Mouse (Mus musculus) adrenal gland, adult 2 months (tissue): ENCODE data around the gene Bsx. TPM values are rescaled to one million over a fixed set of nuclear protein-coding genes. Genes with fewer than 3 reads are reported as not detected.
A peak's percentile ranks its signal among the peaks of the same experiment; 100 is the strongest.

Experiments used
- DNase-seq: peaks from one replicate; pipeline ENCODE4 v3.0.0; 2021
- long read RNA-seq: library from polyadenylated mRNA; stranded (forward); transcript quantifications from one replicate; pipeline ENCODE4 v2.0.0, GENCODE M21; 2021
- polyA plus RNA-seq: library from polyadenylated mRNA; depleted of rRNA; stranded (reverse); fragments of >200 nt; gene quantifications from 2 replicates; pipeline ENCODE4 v1.2.3, GENCODE M21; 2012; rRNA removed
- total RNA-seq, 2 experiments: library from RNA; stranded (reverse); gene quantifications; 2 replicates each; pipeline ENCODE4 v1.2.3; 2021

Bsx gene
- total RNA-seq, result not detected
- polyA plus RNA-seq, result 0.08 TPM in 1 of 2 replicates, not detected in the other
- long read RNA-seq, result 0 reads

DNA sequence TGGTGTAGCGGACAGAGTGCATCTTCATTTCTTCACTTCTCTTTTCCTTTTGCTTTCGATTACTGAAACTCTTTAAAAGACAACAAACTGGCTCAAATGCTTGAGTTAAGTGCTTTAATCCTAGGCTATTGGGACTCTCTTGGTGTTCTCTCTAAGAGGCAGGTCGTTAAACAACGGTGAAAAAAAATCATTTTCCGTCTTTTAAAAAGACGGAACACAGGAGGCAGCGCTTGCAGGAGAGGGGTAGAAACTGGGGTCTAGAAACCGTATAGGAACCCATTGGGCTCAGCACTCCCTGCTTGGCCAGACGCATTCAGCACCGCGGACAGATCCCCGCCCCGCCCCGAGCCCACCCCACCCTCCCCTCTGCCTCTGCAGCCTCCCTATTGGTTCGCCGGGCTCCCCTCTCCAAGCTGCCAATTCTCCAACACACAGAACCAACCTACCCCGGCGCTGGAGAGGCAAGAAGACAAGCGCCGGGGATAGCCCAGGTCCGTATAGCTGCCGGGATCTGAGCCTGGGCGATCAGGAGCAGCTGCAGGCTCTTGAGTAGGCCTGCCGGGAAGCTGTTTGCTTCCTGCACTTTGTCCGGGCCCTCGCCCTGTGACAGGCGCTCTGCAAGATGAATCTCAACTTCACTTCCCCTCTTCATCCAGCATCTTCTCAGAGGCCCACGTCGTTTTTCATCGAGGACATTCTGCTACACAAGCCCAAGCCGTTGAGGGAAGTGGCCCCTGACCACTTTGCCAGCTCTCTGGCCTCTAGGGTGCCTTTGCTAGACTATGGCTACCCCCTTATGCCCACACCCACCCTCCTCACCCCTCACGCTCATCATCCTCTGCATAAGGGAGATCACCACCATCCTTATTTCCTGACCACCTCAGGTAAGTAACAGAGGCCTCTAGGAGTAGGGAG is at the start of gene Bsx:
Bsx (plus strand) TSS at position 572 of the 915 bp plus-strand sequence.
- peak; percentile 45 for DNase-seq

- no peak for DNase-seq
These were observed 48.3 kb upstream of the Bsx start for GRCm38 (mm10) chr9:40825601-40826000.

GRCm38 (mm10) chr9:40827366-40827765 is 46.6 kb upstream of the Bsx start:
- no peak for DNase-seq

DNA sequence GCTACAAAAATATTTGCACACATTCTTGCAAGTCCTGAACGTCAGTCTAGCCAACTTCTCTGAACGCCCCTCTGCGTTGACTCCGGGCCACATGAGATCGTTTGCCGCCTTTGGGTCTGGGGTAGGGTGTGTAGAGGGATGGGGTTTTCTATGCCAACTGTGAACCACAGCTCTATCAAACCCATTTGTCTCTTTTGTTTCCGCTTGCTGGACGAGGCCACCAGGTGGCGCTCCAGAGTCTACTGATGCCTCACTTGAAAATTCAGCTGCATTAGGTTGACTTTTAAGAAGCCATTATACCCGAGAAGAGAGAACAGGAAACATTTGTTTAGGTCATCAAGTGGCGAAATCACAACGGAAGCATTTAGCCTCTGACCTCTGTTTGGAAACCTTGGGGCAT is 39.4 kb upstream of the Bsx start:
- peak; percentile 60 for DNase-seq

GRCm38 (mm10) chr9:40836681-40837080 is 37.2 kb upstream of the Bsx start:
- no peak for DNase-seq

GRCm38 (mm10) chr9:40839662-40840061 is 34.3 kb upstream of the Bsx start:
- DNase-seq, result no peak

DNA sequence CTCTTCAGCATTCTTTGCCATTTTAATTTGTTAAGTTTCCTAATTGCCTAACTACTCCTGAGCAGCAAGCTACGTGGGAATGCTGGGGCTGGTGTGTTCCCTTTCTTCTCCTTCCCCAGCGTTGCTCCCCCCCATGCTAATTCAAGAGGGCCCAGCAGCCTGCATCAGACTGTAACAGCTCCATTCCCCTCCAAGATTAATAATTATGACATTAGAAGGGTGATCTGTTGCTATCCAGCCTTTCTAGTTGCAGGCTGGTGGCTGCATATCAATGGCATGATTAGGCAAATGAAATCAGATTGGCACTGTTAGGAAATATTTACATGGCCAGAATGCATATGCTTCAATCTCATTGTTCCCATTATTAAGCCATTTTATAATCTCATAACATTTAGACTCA is 22.4 kb upstream of the Bsx start:
- no peak for DNase-seq

DNA sequence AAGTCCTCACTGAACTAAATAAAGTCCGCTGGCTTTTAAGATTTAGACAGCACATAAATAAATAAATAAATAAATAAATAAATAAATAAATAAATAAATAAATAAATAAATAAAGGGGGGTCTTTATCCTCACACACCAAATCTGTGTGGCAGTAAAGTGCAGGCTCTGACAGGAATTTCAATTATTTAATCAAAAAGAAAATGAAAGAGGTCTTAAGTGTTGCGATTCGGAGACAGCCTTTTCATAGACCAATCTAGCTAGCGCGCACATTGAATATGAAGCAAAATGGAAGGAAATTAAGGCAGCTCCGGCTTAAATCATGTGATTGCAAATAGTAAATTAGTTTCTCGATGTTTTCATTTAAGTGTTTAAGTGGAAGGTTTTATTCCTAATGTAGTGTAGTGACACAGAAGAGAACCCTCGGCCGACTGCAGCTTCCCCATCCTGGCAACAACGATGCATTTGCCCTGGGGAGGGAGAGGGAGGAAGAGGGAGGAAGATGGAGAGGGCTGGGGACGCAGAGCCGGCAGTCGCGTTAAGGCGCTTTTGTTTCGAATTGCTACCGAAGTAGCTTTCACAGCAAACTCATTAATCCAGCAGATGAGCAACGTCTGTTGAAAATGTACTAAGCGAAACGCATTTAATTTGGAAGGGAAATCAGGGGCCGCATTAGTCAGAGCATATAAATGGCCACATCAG is 15.3 kb upstream of the Bsx start:
- DNase-seq, result no peak

- DNase-seq, result no peak
These were observed 14.7 kb upstream of the Bsx start for GRCm38 (mm10) chr9:40859196-40859595.

DNA sequence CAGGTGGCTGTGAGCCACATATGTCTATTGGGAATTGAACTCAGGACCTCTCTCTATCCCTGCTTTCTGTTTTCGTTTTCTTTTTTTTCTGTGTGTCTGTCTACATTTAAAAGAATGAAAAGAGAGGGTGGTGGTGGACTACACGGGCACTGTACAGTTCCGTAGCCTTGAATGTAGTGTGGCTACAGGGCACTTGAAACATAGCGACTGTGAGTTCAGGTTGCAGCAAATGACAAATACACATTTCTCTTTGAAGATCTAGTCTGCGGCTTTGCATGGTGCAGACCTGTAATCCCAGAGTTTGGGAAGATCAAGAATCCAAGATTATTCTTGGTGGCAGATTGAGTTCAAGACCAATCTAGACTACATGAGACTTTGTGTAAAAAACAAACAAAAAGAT is 3.6 kb upstream of the Bsx start:
- DNase-seq, result no peak

GRCm38 (mm10) chr9:40871369-40872155 is 2.4 kb upstream of the Bsx start:
- DNase-seq, result no peak

- DNase-seq, result peak; percentile 6
These were observed 1.8 kb upstream of the Bsx start for GRCm38 (mm10) chr9:40872156-40872478.

DNA sequence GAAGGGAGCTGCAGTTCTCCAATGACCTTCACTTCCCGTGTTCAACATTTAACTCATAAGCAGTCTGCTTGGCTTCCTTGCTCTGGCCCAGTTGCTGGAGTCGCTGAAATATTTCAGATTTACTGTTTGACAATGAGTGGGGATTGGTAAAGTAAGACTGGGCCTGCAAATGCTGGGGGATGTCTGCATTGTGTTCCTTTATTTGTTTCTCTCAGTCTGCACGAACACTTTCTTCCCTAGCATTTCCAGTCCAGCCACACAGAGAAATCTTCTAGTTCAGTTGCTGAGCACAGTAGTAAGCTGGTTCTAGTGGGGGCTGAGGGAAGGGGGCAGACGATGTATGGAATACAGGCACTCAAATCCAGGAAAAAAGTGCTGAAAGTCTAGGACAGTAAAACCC is 1.0 kb downstream of the Bsx start:
- DNase-seq, result no peak

GRCm38 (mm10) chr9:40875431-40875830 is 1.5 kb downstream of the Bsx start:
- DNase-seq, result no peak

- DNase-seq, result no peak
These were observed 2.2 kb downstream of the Bsx start for GRCm38 (mm10) chr9:40876164-40876563.

DNA sequence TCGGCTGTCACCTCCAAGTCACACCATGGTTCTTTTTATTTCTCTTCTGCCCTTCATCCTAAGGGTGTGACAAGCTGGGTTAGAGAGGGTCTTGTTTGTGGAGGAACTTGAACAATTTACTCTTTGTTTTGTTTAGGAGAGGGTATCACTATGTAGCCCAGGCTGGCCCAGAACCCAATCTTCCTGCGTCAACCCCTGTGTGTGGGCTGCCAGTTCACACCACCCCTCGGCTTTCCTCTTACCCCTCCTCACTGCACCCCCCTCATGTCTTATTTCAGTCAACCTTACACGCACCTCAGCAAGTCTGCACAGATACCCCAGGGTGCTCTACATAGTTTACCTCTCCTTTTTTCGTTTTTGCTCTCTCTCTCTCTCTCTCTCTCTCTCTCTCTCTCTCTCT is 2.8 kb downstream of the Bsx start:
- no peak for DNase-seq

- no peak for DNase-seq
These were observed 3.4 kb downstream of the Bsx start for GRCm38 (mm10) chr9:40877146-40877880.

DNA sequence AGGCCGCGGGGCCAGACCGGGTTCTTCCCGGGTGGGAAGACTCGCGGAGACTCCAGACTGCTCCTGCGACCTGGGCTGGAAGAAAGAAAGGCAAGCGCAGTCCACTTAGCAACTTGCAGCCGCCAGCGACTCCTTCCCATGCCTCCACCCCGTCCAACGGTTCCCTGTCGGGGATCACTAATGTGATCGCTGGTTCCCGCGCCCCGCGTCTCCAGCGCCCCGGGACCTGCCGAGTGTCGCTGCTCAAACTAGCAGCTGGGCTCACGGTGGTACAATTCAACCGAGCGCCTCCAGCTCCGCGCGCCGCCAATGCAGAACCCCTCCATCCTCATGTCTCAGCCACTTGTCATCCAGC is 3.9 kb downstream of the Bsx start:
- peak; percentile 9 for DNase-seq

- DNase-seq, result no peak
These were observed 4.5 kb downstream of the Bsx start for GRCm38 (mm10) chr9:40878291-40878945.

- DNase-seq, result no peak
These were observed 5.1 kb downstream of the Bsx start for GRCm38 (mm10) chr9:40878998-40879397.

- no peak for DNase-seq
These were observed 11.7 kb downstream of the Bsx start for GRCm38 (mm10) chr9:40885669-40886068.
